Mouse (Mus musculus) small intestine, adult 2 months (tissue): ENCODE data around the gene Trim2.

ENCODE experiments used
- CTCF ChIP-seq: fragments of 200-500 bp; IDR thresholded peaks from 2 replicates; pipeline ENCODE4 v1.5.1; 2012; ENCODE audit warnings: low read depth, mild to moderate bottlenecking, control low read depth, inconsistent platforms, low read length, moderate library complexity, mixed read lengths; ENCODE audit not compliant: insufficient replicate concordance, insufficient read length; ENCODE audit errors: extremely low read depth
- POLR2A ChIP-seq: fragments of 200-500 bp; IDR thresholded peaks from 2 replicates; pipeline ENCODE4 v1.6.1; 2012; ENCODE audit warnings: low read depth, mild to moderate bottlenecking, control low read depth, inconsistent platforms, low read length, moderate library complexity

GRCm38 (mm10) chr3:84319504-84319903 lies 12.8 kb upstream of the Trim2 start:
- TF ChIP-seq CTCF (no peak), POLR2A (no peak)
